Mouse (Mus musculus): ENCODE measurements at regions not wholly inside any gene's neighbourhood (a gene's known extent, or its start where the extent isn't known, plus 50 kb on each side); places are given as distances from the start of the nearest gene placed in this dataset.
"Not testable (repeated sequence)": the region's sequence is repeated elsewhere in the genome, so short reads cannot be mapped to it uniquely, and the experiment has no call there.

DNA sequence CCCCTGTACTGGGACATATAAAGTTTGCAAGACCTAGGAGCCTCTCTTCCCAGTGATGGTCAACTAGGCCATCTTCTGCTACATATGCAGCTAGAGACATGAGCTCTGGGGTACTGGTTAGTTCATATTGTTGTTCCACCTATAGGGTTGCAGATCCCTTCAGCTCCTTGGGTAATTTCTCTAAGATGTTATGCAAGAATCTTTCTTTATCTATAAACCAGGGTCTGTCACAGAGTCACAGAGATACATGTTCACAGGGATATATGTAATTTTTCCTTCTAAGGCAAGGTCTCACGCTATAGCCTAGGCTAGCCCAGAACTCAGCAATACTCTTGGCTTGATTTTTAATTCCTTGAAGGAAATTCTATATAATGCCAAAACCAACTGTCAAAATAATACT, 56.9 kb downstream of the Zfp36l1 start:
- not testable (repeated sequence) for DNase-seq

GRCm38 (mm10) chr12:80055394-80055793, 57.4 kb downstream of the Zfp36l1 start:
- DNase-seq, result no peak

GRCm38 (mm10) chr12:80054655-80055037, 58.2 kb downstream of the Zfp36l1 start:
- no peak for DNase-seq

DNA sequence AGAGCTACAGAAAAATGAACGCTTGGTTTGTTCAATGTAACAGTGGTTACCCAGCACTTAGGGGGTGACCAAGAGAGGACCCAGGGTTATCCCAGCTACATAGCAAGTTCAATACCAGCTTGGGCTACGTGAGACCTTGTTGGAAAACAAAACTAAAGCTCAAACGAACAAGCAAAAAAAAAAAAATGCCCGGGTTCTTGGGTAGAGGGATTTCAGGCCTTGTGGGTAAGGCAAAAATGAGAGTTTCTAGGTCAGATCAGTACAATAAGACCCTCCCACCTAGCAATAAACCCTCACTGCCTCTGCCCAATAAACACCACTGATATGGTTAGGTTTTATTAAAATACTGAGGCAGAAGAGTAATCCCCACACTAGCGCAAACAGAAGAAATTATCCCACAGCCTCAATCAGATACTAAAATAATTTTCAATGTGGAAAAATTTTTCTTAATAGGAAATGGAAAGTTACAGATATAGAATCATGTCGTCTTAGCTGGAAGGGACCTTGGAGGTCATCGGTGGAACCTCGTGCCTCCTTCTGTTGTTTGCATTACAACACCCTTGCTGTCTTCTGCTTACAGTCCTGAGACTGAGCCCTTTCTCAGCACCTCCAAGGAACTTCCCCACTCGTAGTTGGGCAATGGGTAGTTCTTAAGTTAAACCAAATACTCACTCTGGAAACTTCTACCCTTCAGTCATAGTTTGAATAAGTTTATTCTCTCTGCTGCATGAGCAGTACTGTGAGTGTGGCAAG, 58.7 kb downstream of the Zfp36l1 start:
- DNase-seq, result no peak

DNA sequence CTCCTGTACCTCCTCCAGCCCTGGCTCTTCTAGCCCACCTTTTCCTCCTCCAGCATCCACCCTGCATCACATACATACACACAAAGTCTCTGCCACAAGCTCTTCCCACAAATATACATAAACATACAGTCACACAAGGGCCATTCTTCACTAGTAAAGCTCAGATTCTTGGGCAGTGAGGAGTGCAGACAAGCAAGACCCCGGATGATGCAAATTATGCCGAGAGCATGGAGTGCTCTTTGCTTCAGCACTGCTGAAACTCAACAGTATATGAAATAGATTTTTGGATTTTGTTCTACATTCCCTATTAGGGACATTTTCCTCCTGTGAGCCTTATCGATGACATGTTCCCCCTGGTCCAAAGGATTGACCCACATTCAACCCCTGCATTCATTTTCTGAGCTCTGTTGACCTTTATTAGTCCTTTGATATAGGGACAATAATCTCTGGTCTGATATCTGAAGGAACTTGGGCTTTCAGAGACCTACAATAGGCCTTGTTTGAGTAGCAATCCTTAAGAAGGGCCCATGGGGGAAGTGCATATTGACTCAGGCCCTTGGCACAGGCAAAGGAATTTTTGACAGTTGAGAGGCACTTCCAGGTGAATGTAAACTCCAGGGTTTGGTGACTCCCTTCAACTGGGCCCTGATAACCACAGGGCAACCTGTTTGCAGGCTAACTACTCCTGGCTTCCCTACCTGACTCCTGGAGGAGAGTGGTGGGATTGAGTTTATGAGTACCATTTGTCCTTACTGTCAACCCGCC, 64.4 kb downstream of the Zfp36l1 start:
- no peak for DNase-seq

DNA sequence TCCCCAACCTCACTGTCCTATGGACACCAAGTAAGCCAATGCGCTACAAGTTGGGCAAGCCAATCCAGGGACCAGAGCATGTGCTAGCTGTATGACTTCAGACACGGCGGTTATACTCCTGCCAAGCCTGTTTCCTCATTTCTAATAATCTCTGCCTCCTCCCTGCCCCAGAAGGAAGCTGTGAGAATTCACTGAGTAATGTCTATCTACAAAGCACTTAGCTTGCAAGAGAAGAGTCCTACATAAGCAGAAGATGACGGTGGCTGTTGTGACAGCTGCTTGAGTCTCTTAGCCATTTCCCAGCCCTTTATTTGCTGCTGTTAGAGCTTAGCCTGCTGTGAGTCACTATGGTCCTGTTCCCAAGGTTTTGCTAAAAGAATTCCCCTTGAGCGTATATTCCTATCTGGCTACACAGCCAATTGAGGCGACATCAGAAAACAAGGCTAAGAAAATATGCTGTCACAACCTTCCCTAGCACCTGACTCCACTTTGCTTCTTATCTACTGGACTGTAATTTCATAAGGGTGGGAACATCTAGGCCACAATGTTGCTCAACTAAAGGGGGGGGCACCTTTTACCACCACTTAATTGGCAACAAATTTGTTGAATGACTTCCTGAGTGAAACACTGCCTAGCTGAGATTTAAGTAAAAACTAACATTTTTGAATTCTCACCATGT, 66.0 kb downstream of the Zfp36l1 start:
- DNase-seq, result peak; percentile 21

- DNase-seq, result no peak
These were observed 71.1 kb downstream of the Zfp36l1 start for GRCm38 (mm10) chr12:80041510-80042324.

DNA sequence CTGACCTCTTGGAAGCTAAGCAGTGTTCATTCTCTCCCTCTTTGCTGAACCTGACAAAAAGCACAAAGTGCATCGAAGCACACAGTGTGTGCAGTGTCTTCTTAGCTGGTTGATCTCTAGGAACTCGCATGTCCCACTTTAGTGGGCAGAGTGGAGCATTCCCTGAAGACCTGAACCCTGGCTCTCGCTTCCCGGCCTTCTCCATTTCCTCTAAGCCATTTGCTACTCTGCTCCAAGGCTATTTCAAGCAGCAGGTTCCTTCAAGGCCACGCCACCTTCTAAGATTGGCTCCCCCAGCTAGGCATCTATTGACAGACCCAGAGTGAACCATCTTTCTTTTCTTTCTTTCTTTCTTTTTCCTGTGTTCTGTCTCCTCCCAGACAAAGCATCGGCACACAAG, 71.8 kb downstream of the Zfp36l1 start:
- no peak for DNase-seq

DNA sequence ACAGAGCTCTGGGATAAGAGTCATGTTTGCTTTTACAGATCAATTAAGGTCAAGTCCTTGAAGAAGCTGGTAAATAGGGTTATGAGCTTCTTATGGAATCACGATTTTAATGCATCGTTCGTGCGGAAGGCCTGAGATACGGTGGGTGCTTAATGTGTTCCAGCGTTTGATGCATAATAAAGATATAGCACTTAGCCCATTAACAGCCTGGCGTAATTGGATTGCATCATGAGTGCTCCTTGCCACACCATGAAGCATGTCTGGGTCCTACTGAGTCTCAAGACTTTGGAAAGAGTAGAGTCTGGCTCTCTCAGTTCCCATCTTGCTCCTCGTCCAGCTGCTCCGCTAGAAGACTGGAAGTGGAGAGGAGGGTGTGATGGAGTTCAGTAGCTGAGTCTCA, 72.6 kb downstream of the Zfp36l1 start:
- no peak for DNase-seq

DNA sequence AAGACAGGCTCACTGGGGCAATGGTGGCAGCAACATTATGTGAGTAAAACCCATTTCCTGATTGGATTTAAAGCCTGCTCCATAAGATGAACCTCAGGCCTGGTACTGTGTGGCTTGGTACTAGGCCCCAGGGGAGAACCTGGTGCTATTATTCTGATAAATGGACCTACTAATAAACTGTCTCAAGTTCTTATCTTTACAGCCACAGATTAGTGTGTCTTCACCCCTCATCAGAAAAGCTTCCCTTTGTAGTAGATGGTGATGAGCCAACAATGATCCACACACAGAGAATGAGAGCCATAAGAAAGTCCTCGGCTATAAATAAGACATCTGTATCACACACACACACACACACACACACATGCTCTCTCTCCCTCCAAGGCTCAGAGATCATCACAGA, 73.7 kb downstream of the Zfp36l1 start:
- no peak for DNase-seq

DNA sequence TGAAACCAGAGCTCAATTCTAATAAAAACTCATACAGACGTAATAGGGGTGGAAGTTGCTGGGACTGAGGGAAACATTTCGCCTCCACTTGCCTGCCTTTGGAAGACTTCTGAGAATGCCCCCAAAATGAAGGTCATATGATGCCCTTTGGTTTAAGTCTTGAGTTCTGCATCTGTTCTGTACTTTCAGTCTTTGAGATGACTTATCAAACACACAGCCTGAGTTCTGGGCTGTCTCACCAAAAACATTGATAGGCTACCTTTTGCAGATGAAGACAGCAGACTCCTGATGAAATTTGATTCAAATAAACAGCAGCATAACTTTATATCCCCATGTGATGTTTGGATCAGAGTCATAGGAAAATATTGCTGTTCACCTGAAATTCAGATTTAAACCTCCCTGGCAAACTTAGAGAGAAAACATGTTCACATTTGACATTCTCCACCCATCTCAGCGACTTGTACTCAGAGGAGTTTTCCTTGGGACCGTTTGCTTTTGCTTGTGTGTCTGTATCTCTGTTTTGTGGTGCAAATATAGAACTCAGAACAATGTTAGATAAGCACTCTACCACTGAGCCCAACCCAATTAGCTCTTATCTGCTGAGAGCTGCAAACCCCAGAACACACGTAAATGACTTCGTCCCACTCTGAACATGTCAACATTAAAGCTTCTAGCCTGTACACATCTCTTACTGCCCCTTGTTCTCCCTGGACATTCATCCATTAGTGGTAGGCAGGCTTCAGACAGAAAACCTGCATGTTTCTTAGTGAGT, 77.1 kb downstream of the Zfp36l1 start:
- no peak for DNase-seq

DNA sequence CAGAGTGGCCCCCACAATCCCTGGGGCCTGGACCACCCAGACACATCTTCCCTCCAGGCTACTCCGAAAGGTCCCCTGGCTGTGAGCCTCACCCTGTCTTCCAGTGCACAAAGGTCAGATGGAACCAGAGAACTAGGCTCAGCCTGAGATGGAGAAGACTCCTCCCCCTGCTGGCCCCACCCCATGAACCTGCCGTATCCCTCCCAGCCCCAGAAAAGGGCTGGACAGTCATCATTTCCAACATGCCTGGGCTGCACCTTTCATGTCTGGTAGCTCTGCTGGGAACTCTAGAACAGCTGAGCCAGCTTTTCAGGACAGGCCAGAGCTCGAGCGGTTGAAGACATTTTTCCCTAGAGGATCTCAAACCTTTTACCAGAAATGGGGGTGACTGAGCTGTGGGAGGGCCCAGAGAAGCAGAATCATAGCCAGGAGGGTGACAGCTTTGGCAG, 77.8 kb downstream of the Zfp36l1 start:
- no peak for DNase-seq

DNA sequence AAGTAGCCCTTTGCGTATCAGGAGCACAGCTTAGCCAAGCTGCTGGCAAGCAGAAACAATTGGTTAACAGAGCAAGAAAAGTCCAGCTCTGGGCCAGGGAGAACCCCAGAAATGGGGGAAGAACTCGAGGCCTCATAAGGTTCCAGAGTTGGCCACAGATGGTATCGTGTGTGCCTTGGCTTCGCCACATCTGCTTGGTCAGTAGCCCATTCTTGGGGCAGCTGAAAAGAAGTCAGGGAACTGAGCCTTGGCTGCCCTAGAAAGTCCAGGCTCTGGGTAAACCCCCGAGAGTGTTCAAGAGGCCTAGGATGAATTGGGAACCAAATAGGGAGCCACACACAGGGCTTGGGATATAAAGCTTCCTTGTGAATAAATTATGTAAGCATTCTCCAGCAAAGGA, 78.7 kb downstream of the Zfp36l1 start:
- DNase-seq, result no peak

DNA sequence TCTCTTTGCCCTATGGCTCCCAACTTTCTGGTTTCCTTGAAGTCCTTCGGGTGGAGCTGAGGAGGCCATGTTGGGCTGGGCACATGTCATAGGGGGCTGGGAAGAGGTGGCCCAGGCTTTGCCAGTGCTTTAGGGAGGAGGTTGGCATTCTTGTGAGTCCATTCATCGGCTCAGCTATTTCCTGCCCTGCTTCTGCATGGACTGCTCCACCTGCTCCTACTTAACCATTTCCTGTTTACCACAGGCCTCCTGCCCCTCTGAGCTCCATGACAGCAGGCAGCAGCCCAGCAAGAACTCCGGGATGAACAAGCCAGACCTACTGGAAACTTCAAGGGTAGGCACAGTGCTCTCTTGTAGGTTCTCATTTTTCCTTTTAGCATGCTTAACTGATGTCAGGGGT, 80.3 kb downstream of the Zfp36l1 start:
- DNase-seq, result no peak

DNA sequence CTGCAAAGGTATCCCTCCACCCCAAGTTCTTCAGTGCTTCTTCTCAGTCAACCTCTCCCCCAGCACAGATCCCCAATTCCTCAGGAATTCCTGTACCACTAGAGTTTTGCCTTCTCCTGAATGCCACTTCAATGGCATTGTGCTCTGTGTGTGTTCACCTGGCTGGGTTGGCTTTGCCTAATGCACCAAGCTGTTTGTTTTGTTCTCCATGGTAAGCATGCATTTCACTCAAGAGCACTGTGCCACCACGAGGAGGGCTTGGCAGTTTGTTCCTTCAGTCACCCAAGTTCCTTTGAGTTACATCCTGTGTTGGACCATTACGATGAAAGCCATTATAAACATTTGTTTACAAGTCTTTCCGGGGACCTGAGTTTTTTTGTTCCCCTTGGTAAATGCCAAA, 84.5 kb downstream of the Zfp36l1 start:
- DNase-seq, result no peak

- DNase-seq, result no peak
These were observed 89.4 kb downstream of the Zfp36l1 start for GRCm38 (mm10) chr12:80023107-80024078.

- DNase-seq, result no peak
These were observed 90.4 kb downstream of the Zfp36l1 start for GRCm38 (mm10) chr12:80022181-80023106.

DNA sequence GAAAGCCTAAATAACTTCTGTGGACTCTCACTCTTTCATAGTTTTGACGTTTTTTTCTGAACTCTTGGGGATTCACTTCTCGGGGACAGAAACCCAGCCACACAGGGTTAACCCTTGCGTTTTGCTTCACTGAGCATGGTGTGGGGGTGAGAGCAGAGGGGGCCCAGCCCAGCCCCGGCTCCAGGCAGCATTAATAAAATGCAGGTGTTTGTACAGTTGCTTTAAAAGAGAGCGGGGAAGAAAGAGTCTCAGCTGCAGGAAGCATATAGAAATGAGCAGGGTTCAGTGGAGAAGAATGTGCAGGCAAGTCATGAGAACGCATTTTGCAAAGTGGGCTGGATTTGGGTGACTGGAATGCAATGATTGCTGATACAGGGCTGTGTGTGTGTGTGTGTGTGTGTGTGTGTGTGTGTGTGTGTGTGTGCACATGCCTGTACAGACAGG, 91.8 kb downstream of the Zfp36l1 start:
- no peak for DNase-seq

- no peak for DNase-seq
These were observed 94.7 kb downstream of the Zfp36l1 start for GRCm38 (mm10) chr12:80018086-80018485.

All from layer of hippocampus, adult 9-11 months (tissue).